Mouse (Mus musculus) limb, embryonic 11.5 days (tissue): ENCODE measurements at regions not wholly inside any gene's neighbourhood (a gene's known extent, or its start where the extent isn't known, plus 50 kb on each side); places are given as distances from the start of the nearest gene placed in this dataset.

Experiments
- ATAC-seq: fragments of 200-750 bp; cut with Nextera tagmentation; 2 replicates; pipeline ENCODE4 v1.8.0; 2017; ENCODE audit warnings: low read depth; ENCODE audit not compliant: insufficient number of reproducible peaks, low FRiP score, low TSS enrichment
- DNase-seq: peaks from one replicate; pipeline ENCODE4 v3.0.0-alpha.2; 2015; ENCODE audit warnings: low spot score
- H3K27ac ChIP-seq: fragments of 300-500 bp; sonication (generic); replicated peaks from 2 replicates; pipeline ENCODE4 v1.5.1; 2014; ENCODE audit warnings: low read depth, mild to moderate bottlenecking, low read length
- H3K27me3 ChIP-seq: fragments of 300-500 bp; sonication (generic); 2 replicates; pipeline ENCODE4 v1.6.1; 2014; ENCODE audit warnings: mild to moderate bottlenecking, low read length, mixed read lengths; ENCODE audit not compliant: control insufficient read depth, insufficient read depth
- H3K36me3 ChIP-seq: fragments of 300-500 bp; sonication (generic); 2 replicates; pipeline ENCODE4 v1.6.1; 2014; ENCODE audit warnings: mild to moderate bottlenecking, low read length, moderate library complexity, mixed read lengths; ENCODE audit not compliant: control insufficient read depth, insufficient read depth
- H3K4me1 ChIP-seq: fragments of 300-500 bp; sonication (generic); 2 replicates; pipeline ENCODE4 v1.6.1; 2014; ENCODE audit warnings: low read length, mixed read lengths; ENCODE audit not compliant: control insufficient read depth, insufficient read depth
- H3K4me2 ChIP-seq: fragments of 300-500 bp; sonication (generic); 2 replicates; pipeline ENCODE4 v1.6.1; 2014; ENCODE audit warnings: low read depth, mild to moderate bottlenecking, moderate library complexity; ENCODE audit not compliant: severe bottlenecking
- H3K4me3 ChIP-seq: fragments of 300-500 bp; sonication (generic); 2 replicates; pipeline ENCODE4 v1.5.1; 2014; ENCODE audit warnings: low read depth, low read length
- H3K9ac ChIP-seq: fragments of 300-500 bp; sonication (generic); 2 replicates; pipeline ENCODE4 v1.6.1; 2014; ENCODE audit warnings: mild to moderate bottlenecking, low read length
- H3K9me3 ChIP-seq: fragments of 300-500 bp; sonication (generic); 2 replicates; pipeline ENCODE4 v1.6.1; 2016; ENCODE audit warnings: low read length; ENCODE audit not compliant: control insufficient read depth
- WGBS: fragments of 180-500 bp; shearing (Covaris S2); extraction: QIAGEN DNeasy Blood & Tissue Kit; methylation state at CpG from one replicate; pipeline ENCODE4 v1.1.7; 2014; 5-methylcytosine and 5-hydroxymethylcytosine counted together

DNA sequence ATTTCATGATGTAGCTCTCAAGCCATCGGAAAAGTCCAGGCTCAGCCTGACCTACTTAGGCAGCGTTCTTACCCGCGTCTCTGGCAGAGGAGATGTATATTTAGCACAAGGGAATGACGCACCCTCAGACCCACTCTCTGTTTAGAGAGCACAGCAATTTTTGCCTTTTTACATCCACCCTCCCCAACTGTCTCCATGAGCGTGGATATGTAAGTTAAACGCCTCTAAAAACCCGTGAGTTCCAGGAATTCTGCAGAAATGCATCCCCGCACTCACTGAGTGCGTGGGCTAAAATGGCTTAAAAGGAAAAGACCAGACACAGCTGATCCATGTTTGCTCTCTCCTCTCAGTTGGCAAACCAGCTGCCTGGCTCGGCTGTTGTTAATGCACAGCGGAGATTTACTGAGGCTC, 267.8 kb upstream of the Arid1b start:
- no peak overlapping the region for H3K4me2 ChIP-seq
- no peak for ATAC-seq

DNA sequence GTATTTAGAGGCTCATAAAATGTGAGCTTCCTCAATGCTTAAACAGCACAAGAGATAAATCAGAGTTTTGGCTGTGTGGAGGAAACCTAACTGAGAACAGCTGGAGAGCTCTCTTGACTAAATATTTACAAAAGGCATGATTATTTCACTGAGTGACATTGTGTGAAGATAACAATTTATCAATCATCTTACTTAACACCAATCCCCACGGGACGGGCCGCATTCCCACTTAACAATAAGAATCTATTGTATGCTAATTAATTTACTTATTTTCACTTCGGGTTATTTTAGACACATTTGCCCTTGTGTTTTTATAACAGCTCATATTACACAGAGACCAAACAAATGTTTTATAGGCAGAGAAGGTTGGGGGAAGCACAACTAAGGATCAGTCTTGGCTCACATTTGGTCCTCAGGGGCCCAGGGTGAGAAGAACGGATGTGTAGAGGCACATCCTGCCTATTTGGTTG, 259.7 kb upstream of the Arid1b start:
- Histone ChIP-seq H3K9ac (no peak overlapping the region), H3K4me1 (no peaks in the 10 kb centered on the region), H3K36me3 (no peaks in the 10 kb centered on the region), H3K27me3 (no peaks in the 10 kb centered on the region), H3K4me2 (no peak overlapping the region), H3K27ac (no peak overlapping the region), H3K9me3 (no peaks in the 10 kb centered on the region), H3K4me3 (no peak overlapping the region)
- 51% methylated on average over 5 of the region's 5 CpGs for WGBS
- ATAC-seq (no peak), DNase-seq (peak; percentile 19)

More for the DNA sequence above, 267.8 kb upstream of the Arid1b start:
- Histone ChIP-seq H3K27ac (no peak overlapping the region), H3K36me3 (no peaks in the 10 kb centered on the region), H3K4me3 (no peak overlapping the region), H3K9me3 (no peaks in the 10 kb centered on the region), H3K27me3 (no peaks in the 10 kb centered on the region), H3K4me1 (no peaks in the 10 kb centered on the region), H3K9ac (no peak overlapping the region)
- 80% methylated on average over 12 of the region's 12 CpGs for WGBS
- no peak for DNase-seq

DNA sequence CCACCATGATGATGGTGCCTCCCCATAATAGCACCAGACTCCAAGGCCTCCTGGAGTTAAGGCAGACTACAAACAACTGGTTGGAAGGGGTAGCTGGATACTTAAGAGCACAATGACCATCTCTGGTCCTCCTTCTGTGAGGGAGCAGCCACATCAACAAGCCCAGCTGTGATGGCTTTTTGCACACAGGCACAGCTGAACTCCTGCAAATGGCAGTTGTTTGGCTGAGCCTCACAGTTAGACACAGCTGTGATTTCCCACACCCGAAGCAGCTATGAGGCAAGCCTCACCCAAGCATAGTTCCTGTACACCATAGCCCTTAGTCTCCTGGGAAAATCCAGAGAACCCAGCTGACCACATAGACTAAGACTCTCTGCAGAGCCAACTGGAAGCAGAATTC, 258.9 kb upstream of the Arid1b start:
- no peak overlapping the region for H3K4me3 ChIP-seq
- ATAC-seq: no peak
- no peak overlapping the region for H3K27ac ChIP-seq
- no peaks in the 10 kb centered on the region for H3K4me1 ChIP-seq
- H3K9ac ChIP-seq: no peak overlapping the region
- H3K36me3 ChIP-seq: no peaks in the 10 kb centered on the region
- H3K9me3 ChIP-seq: no peaks in the 10 kb centered on the region
- 57% methylated on average over 1 of the region's 1 CpGs for WGBS
- DNase-seq: peak; percentile 20
- H3K27me3 ChIP-seq: no peaks in the 10 kb centered on the region
- H3K4me2 ChIP-seq: no peak overlapping the region

DNA sequence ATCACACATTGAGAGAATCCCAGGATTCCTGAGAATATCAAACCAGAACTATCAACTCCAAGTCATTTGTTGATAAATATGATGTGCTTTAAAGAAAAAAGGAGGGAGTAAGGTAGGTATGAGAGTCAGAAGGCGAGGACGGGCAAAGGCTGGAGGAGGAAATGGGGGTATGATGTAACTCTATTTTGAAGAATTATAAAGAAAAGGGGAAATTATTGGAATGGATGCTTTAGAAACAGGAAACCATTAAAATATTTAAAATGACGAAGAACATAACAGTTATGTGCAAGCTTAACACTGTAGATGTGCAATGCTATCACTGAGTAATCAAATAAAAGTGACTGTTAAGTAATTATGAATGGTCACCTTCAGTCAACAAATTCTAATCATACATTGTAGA, 257.4 kb upstream of the Arid1b start:
- Histone ChIP-seq H3K9me3 (no peaks in the 10 kb centered on the region), H3K27ac (no peak overlapping the region), H3K9ac (no peak overlapping the region), H3K4me3 (no peak overlapping the region), H3K4me2 (no peak overlapping the region), H3K27me3 (no peaks in the 10 kb centered on the region), H3K4me1 (no peaks in the 10 kb centered on the region), H3K36me3 (no peaks in the 10 kb centered on the region)
- ATAC-seq: no peak
- DNase-seq: no peak
- WGBS: 87% methylated on average over 3 of the region's 3 CpGs

DNA sequence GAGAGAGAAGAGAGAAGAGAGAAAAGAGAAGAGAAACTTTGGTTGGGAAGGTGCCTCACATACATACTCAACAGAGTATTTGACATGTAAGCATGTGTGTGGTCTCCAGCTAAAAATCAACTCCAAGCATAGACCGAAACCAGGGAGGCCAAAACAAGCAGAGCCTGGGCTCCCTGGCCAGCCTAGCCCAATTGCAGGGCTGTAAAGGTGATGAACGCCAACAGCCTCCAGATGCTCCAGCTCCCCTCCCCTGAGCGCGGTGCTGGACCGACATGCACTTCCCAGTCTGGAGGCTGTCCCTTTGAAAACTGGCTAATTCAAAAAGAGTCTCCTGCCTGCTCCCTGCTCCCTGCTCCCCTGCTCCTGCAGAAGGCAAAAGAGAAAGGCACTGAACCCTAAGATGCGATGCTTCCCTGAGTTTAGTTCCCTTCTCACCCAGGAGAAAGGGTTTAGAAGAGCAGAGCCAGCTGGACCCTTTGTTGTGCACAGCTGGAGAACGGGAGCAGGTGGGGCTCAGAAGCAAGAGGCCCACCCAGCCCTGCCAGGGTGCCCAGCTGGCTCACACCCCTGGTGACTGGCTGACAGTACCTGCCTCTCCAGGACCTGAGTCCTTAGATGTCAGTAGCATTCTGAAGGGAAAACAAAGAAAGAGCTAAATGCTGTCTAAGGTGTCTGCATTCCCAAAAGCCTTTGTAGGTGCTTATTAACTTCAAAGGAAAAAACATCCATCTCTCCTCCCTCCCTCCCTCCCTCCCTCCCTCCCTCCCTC, 255.2 kb upstream of the Arid1b start:
- 4% methylated on average over 7 of the region's 7 CpGs for WGBS
- Histone ChIP-seq H3K27me3 (no peaks in the 10 kb centered on the region), H3K9ac (no peak overlapping the region), H3K9me3 (no peaks in the 10 kb centered on the region), H3K36me3 (no peaks in the 10 kb centered on the region), H3K4me2 (no peak overlapping the region), H3K4me3 (no peak overlapping the region), H3K27ac (no peak overlapping the region), H3K4me1 (no peaks in the 10 kb centered on the region)
- DNase-seq: peak; percentile 52
- ATAC-seq: no peak

DNA sequence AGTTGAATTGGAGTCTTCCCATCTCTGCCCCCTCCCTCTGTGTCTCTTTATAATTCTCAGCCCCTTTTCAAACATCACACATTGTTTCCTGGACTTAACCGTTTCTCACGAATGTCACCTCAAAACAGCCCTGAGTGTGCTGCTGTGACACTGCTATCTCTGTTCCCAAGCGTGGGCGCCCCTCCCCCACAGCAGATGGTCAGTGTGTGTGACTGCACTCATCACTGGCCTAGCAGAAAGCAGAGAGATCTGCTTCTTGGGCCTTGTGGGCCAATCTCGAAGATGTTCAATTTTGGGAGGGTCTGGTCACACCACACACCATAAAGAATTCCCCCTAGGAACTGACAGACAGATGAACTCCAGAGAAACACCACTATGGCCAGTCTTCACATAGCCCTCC, 253.3 kb upstream of the Arid1b start:
- Histone ChIP-seq H3K27me3 (no peaks in the 10 kb centered on the region), H3K36me3 (no peaks in the 10 kb centered on the region), H3K4me1 (no peaks in the 10 kb centered on the region), H3K9me3 (no peaks in the 10 kb centered on the region), H3K4me3 (no peak overlapping the region), H3K4me2 (no peak overlapping the region), H3K27ac (no peak overlapping the region), H3K9ac (no peak overlapping the region)
- no peak for DNase-seq
- whole genome bisulfite sequencing: 33% methylated on average over 5 of the region's 5 CpGs
- ATAC-seq: no peak

DNA sequence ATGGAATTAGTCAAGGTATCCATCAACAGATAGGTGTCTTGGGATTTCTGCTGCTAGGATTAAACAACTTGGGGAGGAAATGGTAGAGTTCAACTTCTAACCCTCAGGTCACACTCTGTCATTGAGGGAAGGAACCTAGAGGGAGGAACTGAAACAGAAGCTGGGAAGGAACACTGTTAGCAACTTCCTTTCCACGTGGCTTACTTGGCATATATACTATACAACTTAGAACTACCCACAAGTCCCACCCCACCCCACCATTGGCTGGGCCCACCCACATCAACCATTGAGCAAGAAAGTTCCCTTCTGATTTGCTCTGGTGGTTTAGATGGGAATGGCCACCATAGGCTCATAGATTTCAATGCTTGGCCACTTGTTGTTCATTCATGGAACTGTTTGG, 251.8 kb upstream of the Arid1b start:
- Histone ChIP-seq H3K9ac (no peak overlapping the region), H3K36me3 (no peaks in the 10 kb centered on the region), H3K4me1 (no peaks in the 10 kb centered on the region), H3K9me3 (no peaks in the 10 kb centered on the region), H3K4me3 (no peak overlapping the region), H3K4me2 (no peak overlapping the region), H3K27ac (no peak overlapping the region), H3K27me3 (no peaks in the 10 kb centered on the region)
- no peak for ATAC-seq
- DNase-seq: no peak
- 70% methylated on average over 1 of the region's 1 CpGs for WGBS

DNA sequence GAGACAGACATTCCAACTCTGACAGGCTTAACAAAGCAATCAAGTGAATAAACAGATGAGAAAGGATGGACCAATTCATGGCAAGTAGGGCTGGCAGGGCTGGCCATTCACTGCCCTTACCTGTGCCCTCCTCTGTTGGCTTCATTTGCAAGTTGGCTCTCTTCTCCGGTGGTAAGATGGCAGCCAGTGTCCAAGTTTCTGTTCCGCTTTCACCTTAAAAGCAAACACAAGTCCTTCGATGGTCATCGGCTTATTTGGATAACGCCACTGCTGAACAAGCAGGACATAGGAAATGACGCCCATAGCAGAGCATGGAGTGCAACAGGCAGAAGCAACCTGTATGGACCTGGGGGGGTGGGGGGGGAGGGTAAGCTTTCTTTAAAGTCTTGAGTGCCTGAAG, 231.2 kb upstream of the Arid1b start:
- ATAC-seq: no peak
- DNase-seq: no peak
- Histone ChIP-seq H3K27ac (no peak overlapping the region), H3K9me3 (no peaks in the 10 kb centered on the region), H3K4me3 (no peak overlapping the region), H3K9ac (no peak overlapping the region), H3K36me3 (no peaks in the 10 kb centered on the region), H3K4me1 (no peaks in the 10 kb centered on the region), H3K4me2 (no peak overlapping the region), H3K27me3 (no peaks in the 10 kb centered on the region)
- WGBS: 95% methylated on average over 6 of the region's 6 CpGs

DNA sequence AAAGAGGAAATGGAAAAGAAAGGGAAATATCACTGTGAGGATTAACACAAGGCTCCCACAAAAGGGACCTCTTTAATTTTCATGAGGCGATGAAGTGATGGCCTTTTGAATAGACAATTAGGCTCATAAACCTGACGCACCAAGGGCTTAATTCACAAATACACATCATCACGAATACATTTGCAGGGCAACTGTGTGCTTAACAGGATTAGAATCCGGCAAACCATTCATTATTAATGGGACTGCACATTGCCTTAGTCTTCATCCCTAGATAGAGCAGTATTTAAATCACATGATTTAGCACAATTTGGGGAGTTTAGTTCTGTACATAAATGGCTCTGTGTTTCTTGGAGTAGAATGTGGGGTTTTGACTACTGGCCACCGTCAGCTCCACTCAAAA, 228.4 kb upstream of the Arid1b start:
- H3K4me1 ChIP-seq: no peaks in the 10 kb centered on the region
- no peak for ATAC-seq
- 91% methylated on average over 5 of the region's 5 CpGs for WGBS
- no peaks in the 10 kb centered on the region for H3K27me3 ChIP-seq
- H3K4me3 ChIP-seq: no peak overlapping the region
- DNase-seq: no peak
- H3K36me3 ChIP-seq: no peaks in the 10 kb centered on the region
- H3K4me2 ChIP-seq: no peak overlapping the region
- no peaks in the 10 kb centered on the region for H3K9me3 ChIP-seq
- no peak overlapping the region for H3K27ac ChIP-seq
- H3K9ac ChIP-seq: no peak overlapping the region
